Mouse (Mus musculus): Measurements from ENCODE around the gene Chsy1.

The Chsy1 gene

DNA sequence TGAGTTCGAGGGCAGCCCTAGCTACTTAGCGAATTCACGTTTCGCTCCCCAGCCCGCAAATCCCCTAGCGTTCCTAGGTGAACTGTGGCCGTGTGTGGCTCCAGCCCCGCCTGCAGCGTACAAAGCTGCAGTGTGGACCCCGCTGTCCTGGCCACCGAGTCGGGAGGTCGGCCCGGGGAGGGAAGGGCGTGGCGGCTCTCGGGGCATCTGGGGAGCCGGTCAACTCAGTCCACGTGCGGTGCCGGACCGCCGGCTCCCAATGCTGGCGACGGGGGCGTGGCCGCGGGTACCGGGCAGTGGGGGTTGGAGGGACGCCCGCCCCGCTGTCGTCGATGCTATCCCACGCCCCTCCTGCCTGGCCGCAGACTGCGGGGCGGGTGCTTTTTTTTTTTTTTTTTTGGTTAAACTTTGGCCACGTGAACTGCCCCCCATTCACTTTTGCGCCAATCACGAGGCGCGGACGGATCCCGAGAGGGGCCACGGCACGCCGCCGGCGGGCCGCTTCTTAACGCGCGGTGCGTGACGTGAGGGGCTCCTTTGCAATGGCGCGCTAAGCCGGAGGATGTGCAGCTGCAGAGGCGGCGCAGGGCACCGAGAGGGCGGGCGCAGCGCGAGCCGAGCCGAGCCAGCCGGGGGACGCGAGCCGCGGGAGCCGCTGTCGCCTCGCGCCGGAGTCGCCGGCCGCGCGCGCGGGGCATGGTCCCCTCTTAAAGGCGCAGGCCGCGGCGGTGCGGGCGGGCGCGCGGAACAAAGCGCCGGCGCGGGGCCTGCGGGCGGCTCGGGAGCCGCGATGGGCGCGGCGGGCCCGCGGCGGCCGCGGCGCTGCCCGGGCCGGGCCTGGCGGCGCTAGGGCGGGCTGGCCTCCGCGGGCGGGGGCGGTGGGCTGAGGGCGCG lies at the start of gene Chsy1:
Chsy1 (plus strand) TSS at position 555 of the 894 bp plus-strand sequence.
- DNase-seq (ENCODE audit: low spot score in 2 of 2), result peak; percentile 90 to 95

- DNase-seq (ENCODE audit: low spot score in 2 of 2), result peak; percentile 86 to 88
These were observed 49.0 kb upstream of the Chsy1 start for GRCm38 (mm10) chr7:66060066-66060956.

GRCm38 (mm10) chr7:66061057-66061456 lies 48.3 kb upstream of the Chsy1 start:
- DNase-seq (ENCODE audit: low spot score in 2 of 2), result no peak

- DNase-seq (ENCODE audit: low spot score in 2 of 2), result no peak
These were observed 32.9 kb upstream of the Chsy1 start for GRCm38 (mm10) chr7:66076411-66076810.

DNA sequence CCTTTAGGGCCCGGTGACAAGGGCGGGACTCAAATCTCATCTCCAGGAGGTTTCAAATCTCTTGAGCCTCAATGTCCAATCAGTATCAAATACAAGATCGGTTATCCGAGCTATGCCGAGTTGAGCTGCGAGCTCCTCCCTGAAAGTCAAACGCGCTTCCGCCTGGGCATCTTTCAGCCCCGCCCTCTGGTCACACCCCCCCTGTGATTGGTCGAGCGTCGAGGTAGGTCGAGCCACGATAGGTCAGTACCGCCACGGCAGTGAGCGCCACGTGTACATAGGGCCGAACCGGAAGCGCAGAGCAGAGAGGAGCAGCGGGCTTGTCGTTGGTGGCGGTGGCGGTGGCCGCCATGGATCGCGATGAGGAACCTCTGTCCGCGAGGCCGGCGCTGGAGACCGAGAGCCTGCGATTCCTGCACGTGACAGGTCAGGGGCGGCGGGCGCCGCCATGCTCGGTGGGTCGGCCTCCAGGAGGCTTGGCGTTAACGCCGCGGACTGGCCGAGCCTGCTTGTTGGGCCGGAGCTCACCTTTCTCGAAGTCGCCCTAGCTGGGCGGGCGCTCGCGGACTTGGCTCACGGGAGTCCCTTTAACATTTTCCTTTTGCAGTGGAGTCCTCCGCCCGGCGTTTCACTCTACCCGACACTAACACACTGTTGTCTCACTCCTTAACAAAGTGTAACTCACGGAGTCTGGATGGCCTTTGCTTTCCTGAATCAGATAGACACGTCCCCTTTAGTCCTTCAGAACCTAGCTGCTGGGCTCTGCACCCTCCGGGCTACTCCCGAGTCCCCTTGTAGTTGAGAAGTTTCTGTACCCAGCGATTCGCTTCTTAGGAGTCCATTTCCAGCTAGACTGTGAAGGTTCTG lies 29.7 kb upstream of the Chsy1 start, which contains the start of gene Selenos:
Selenos (plus strand) TSS at position 286 of the 867 bp plus-strand sequence.
- DNase-seq (ENCODE audit: low spot score in 2 of 2), result peak; percentile 94 to 95

DNA sequence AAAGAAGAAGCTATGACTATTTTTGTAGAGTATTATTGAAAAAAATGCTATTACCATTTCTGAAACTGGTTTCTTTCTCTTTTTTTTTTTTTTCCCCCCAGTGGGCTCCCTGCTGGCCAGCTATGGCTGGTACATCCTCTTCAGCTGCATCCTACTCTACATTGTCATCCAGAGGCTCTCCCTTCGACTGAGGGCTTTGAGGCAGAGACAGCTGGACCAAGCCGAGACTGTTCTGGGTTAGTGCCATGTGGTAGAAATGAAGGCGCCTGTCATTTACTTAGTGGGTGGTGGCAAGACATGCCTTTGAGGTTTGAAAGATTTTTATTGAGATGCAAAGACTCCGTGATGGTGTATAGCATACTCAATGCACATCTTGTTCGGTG lies 29.1 kb upstream of the Chsy1 start:
- no peak for DNase-seq (ENCODE audit: low spot score in 2 of 2)

DNA sequence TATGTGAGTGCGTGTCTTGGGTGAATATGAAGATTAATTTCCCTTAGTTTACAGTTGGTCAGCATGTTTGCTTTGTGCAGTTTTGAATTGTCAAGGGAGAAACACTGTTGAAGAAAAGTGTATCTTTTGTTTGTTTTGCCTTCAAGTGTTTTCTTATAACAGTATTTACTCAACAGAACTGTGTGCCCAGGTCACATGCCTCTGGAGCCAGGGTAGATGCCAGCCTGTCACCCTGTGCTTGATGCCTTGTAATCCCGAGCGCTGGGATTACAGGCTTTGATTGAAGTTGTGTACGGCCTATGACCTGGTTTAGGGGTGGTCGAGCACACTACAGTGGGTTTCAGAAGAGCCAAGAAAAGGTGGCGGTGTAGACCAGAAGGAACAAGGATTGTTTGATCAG lies 25.6 kb upstream of the Chsy1 start:
- no peak for DNase-seq (ENCODE audit: low spot score in 2 of 2)

- DNase-seq (ENCODE audit: low spot score in 2 of 2), result peak in 1 of 2 experiments; percentile 21
These were observed 24.8 kb upstream of the Chsy1 start for GRCm38 (mm10) chr7:66084546-66084945.

DNA sequence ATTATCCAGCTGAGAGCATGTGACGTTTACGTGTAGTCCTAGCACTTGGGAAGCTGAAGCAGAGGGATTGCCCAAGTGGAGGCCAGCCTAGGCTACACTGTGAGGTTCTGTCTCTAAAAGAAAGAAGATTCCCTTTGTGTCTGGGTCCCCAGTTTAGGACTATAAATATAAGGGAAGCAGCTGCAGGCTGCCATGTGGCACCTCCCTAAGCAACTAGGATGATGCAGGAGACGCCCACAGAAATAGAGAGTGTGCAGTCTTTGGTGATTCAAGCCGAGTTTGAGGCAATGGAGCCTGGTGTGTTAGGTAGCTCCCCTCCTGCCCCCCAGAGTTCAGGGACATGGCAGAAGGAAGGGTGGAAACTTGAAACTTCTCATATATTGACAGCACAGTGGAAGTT lies 21.7 kb upstream of the Chsy1 start:
- DNase-seq (ENCODE audit: low spot score in 2 of 2), result no peak

- no peak for DNase-seq (ENCODE audit: low spot score in 2 of 2)
These were observed 21.2 kb upstream of the Chsy1 start for GRCm38 (mm10) chr7:66088077-66088476.

- DNase-seq (ENCODE audit: low spot score in 2 of 2), result no peak
These were observed 18.6 kb upstream of the Chsy1 start for GRCm38 (mm10) chr7:66090676-66091190.

DNA sequence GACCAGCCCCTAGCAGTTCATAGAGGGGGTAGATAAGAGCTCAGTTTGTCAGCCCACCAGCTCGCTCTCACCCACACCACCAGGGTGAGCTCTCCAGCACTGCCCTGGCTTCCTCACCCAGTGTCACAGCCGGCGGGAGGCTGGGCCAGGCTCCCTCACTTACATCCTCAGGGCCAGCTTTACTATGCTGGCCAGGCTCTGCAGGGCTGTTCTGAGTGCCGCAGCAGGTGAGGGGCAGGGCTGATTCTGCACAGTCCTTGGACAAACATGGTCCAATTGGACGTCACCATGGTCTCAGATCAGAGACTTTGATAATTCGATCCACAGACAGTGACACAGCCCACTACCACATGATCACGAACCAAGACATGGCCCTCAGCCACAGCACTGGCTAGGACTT lies 17.8 kb upstream of the Chsy1 start:
- no peak for DNase-seq (ENCODE audit: low spot score in 2 of 2)

DNA sequence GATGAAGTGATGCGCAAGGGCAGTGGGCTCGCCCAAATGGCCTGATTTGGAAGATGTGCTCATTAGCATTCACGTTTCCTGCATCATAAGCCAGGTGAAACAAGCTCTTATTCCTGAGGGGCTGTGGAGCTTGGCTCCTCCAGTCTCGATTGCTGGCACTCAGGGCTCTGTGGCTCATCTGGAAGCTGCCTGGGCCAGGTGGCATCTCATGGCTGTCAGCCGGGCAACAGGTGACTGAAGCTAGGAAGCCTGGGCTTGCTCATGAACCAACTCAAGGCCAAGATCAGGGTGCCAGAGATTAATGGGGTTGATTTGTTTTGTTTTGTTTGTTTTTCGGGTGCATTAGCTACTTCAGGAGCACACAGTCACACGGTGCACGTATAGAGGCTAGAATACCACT lies 16.7 kb upstream of the Chsy1 start:
- DNase-seq (ENCODE audit: low spot score in 2 of 2), result no peak

GRCm38 (mm10) chr7:66094141-66094540 lies 15.2 kb upstream of the Chsy1 start:
- DNase-seq (ENCODE audit: low spot score in 2 of 2), result peak in 1 of 2 experiments; percentile 35

- DNase-seq (ENCODE audit: low spot score in 2 of 2), result no peak
These were observed 10.5 kb upstream of the Chsy1 start for GRCm38 (mm10) chr7:66098803-66099202.

DNA sequence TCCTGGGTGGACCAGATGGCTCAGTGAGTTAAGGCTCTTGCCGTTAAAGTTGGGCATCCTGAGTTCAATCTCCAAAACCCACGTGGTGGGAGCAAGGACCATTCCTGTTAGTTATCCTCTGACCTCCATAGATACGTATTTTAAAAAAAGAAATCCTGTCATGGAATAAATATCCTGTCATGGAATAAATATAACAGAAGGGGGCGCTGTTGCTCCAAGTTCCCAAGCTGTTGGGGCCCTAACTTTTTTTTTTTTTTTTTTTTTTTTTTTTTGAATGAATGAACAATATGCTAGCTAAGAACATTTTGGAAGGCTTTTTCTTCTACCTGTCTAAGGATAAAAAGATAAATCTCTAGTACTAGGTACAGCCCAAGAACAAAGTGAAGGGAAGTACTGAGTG lies 7.4 kb upstream of the Chsy1 start:
- peak in 1 of 2 experiments; percentile 43 for DNase-seq (ENCODE audit: low spot score in 2 of 2)

GRCm38 (mm10) chr7:66104531-66104930 lies 4.8 kb upstream of the Chsy1 start:
- no peak for DNase-seq (ENCODE audit: low spot score in 2 of 2)

DNA sequence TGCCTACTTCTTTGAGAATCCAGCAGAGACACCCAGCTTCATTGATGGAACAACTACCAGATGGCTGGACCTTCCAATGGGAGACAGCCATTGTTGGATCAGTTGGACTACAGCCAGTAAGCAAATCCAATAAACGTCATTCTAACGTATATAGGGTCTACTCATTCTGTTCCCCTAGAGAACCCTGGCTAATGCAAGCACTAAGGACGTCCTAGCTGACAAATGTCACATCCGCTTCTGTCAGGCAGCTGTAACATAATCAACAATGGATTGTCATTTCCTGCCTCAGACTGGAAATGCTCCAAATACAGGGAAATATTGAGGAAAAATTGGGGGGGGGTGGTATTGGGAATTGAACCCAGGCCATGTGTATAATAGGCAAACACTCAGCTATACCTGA lies 3.5 kb upstream of the Chsy1 start:
- no peak for DNase-seq (ENCODE audit: low spot score in 2 of 2)

DNA sequence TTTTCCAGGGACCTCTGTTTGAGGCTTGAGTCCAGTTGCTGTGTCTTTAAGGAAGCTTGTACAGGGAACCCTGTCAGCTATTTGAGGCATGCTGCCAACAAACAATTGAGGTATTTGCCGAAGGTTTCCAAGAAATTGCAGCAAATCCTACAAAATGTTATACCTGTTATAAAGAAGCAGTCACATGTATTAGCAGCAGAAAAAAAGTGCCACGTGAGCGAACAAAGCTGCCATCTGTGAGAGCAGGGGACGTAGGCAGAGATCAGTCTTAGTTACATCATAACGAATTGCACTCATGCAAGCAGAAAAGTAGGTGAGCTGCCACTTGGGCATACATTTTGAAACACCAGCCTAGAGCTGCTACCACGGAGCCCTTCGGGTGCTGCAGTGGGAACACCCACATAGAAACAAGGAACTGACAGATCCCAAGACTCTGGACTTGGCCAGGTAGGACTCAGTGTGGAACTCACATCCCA lies 2.7 kb upstream of the Chsy1 start:
- DNase-seq (ENCODE audit: low spot score in 2 of 2), result no peak

DNA sequence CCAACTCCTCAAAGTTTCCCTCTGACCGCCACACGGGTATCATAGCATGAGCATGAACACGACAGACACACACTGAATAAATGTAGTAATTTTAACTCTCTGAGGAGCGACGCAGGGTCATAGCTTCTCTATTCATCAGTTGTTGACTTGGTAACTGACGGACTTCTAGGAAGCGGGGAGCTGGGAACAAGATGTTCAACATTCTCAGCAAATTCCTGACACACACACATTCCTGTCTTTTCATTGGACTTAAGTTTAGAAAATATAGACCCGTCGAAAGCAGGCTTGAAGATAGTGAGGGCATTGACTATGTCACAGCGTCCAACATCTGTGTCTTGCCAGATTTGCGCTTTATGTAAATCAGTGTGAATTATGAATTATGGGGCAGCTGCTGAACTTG lies 2.1 kb upstream of the Chsy1 start:
- no peak for DNase-seq (ENCODE audit: low spot score in 2 of 2)

DNA sequence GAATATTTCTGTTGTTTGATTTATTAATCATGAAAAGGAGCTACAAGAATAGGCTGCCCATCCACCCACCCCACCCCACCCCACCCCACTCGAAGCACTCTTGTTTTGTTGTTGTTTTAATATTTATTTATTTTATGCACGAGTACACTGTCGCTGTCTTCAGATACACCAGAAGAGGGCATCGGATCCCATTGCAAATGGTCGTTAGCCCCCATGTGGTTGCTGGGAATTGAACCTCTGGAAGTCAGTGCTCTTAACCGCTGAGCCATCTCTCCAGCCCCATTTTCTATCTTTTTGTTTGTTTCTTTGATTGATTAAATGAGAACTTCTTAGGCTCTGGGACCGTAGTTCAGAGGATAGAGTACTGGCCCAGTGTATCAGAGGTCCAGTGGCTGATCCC lies 1.4 kb upstream of the Chsy1 start:
- DNase-seq (ENCODE audit: low spot score in 2 of 2), result peak in 1 of 2 experiments; percentile 43

Data from heart, adult 9 months (tissue).